Mouse (Mus musculus) heart, embryonic 11.5 days (tissue): Measurements from ENCODE around the gene Plekha6. TPM values are rescaled to one million over a fixed set of nuclear protein-coding genes. Genes with fewer than 3 reads are reported as not detected.
A peak's percentile ranks its signal among the peaks of the same experiment; 100 is the strongest.
"Not testable (repeated sequence)": the region's sequence is repeated elsewhere in the genome, so short reads cannot be mapped to it uniquely, and the experiment has no call there.

Experiments
- ATAC-seq: fragments of 200-750 bp; cut with Nextera tagmentation; replicated peaks from 2 replicates; pipeline ENCODE4 v1.8.0; 2017; ENCODE audit warnings: moderate library complexity; ENCODE audit not compliant: insufficient number of reproducible peaks, low FRiP score, low TSS enrichment
- H3K27ac ChIP-seq: fragments of 300-500 bp; sonication (generic); 2 replicates; pipeline ENCODE4 v1.5.1; 2014; ENCODE audit warnings: mild to moderate bottlenecking, low read depth, low read length
- H3K27me3 ChIP-seq: fragments of 300-500 bp; sonication (generic); 2 replicates; pipeline ENCODE4 v1.6.1; 2014; ENCODE audit warnings: mild to moderate bottlenecking, low read length, mixed read lengths; ENCODE audit not compliant: control insufficient read depth, insufficient read depth
- H3K36me3 ChIP-seq: fragments of 300-500 bp; sonication (generic); 2 replicates; pipeline ENCODE4 v1.6.1; 2014; ENCODE audit warnings: mild to moderate bottlenecking, low read length, moderate library complexity, mixed read lengths; ENCODE audit not compliant: control insufficient read depth, insufficient read depth
- H3K4me1 ChIP-seq: fragments of 300-500 bp; sonication (generic); 2 replicates; pipeline ENCODE4 v1.6.1; 2014; ENCODE audit warnings: low read length; ENCODE audit not compliant: control insufficient read depth, insufficient read depth
- H3K4me2 ChIP-seq: fragments of 300-500 bp; sonication (generic); 2 replicates; pipeline ENCODE4 v1.6.1; 2014; ENCODE audit warnings: mild to moderate bottlenecking, moderate library complexity
- H3K4me3 ChIP-seq: fragments of 300-500 bp; sonication (generic); 2 replicates; pipeline ENCODE4 v1.5.1; 2014; ENCODE audit warnings: low read depth, low read length
- H3K9ac ChIP-seq: fragments of 300-500 bp; sonication (generic); 2 replicates; pipeline ENCODE4 v1.6.1; 2014; ENCODE audit warnings: mild to moderate bottlenecking, low read depth, low read length, moderate library complexity
- H3K9me3 ChIP-seq: fragments of 300-500 bp; sonication (generic); replicated peaks from 2 replicates; pipeline ENCODE4 v1.6.1; 2016; ENCODE audit warnings: low read length; ENCODE audit not compliant: control insufficient read depth
- WGBS: fragments of 180-500 bp; shearing (Covaris S2); extraction: QIAGEN DNeasy Blood & Tissue Kit; methylation state at CpG from one replicate; pipeline ENCODE4 v1.1.7; 2014; ENCODE audit not compliant: insufficient replicate concordance; 5-methylcytosine and 5-hydroxymethylcytosine counted together
- polyA plus RNA-seq: library from polyadenylated mRNA; unstranded; fragments of >200 nt; fragmentation: Nextera tagmentation; extraction: Ambion mirVana; gene quantifications from 2 replicates; pipeline ENCODE4 v1.2.1, GENCODE M21; 2014

Gene Plekha6
- polyA plus RNA-seq, 1 experiment from 2014 or later: 13.6 TPM

- peak overlapping the region; percentile 77 for H3K4me2 ChIP-seq
- H3K36me3 ChIP-seq: no peaks in the 10 kb centered on the region
- H3K4me1 ChIP-seq: no peaks in the 10 kb centered on the region; the same call in 1 of the 2 replicates
- H3K27ac ChIP-seq: no peak overlapping the region
- 6% methylated on average over 34 of the region's 34 CpGs for WGBS
- no peak overlapping the region for H3K9ac ChIP-seq
- H3K4me3 ChIP-seq: peak overlapping the region; percentile 38
- H3K27me3 ChIP-seq: peaks cover 35% of the 10 kb centered on the region
- no peaks in the 10 kb centered on the region for H3K9me3 ChIP-seq
- no peak for ATAC-seq
Observed at GRCm38 (mm10) chr1:133328896-133329637, 165.1 kb downstream of the Plekha6 start.

- H3K27me3 ChIP-seq: peaks cover 35% of the 10 kb centered on the region
- no peak for ATAC-seq
- H3K4me1 ChIP-seq: no peaks in the 10 kb centered on the region; the same call in 1 of the 2 replicates
- peak overlapping the region; percentile 38 for H3K4me3 ChIP-seq
- peak overlapping the region; percentile 77 for H3K4me2 ChIP-seq
- no peaks in the 10 kb centered on the region for H3K9me3 ChIP-seq
- no peak overlapping the region for H3K27ac ChIP-seq
- WGBS: 30% methylated on average over 7 of the region's 7 CpGs
- H3K36me3 ChIP-seq: no peaks in the 10 kb centered on the region
- H3K9ac ChIP-seq: no peak overlapping the region
Observed at GRCm38 (mm10) chr1:133329638-133329964, 165.6 kb downstream of the Plekha6 start.

DNA sequence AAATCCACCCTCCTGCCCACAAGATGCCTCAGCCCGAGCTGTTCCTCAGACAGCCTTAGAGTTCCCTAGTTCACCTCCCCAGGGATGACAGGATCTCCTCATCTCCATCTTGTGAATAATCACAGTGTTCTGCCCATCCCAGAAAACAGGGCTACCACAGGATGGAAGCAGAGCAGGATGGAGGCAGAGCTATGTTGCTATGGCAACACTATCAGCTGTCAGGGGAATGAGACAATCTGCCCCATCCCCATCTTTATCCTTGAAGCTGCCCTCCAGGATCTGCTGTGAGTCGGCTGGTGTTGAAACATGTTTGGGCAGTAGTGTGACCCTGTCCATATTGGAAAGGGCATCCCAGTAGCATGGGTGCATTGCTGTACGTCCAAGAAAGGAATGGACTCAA is 167.1 kb downstream of the Plekha6 start:
- WGBS: 69% methylated on average over 3 of the region's 3 CpGs
- no peaks in the 10 kb centered on the region for H3K9me3 ChIP-seq
- peaks cover 35% of the 10 kb centered on the region for H3K27me3 ChIP-seq
- H3K4me3 ChIP-seq: no peak overlapping the region
- no peak overlapping the region for H3K9ac ChIP-seq
- ATAC-seq: no peak
- no peaks in the 10 kb centered on the region for H3K36me3 ChIP-seq
- no peak overlapping the region for H3K4me2 ChIP-seq
- H3K4me1 ChIP-seq: no peaks in the 10 kb centered on the region; the same call in 1 of the 2 replicates
- no peak overlapping the region for H3K27ac ChIP-seq

GRCm38 (mm10) chr1:133332656-133333430 is 168.8 kb downstream of the Plekha6 start:
- no peak for ATAC-seq
- Histone ChIP-seq H3K27me3 (peaks cover 27% of the 10 kb centered on the region), H3K27ac (no peak overlapping the region), H3K36me3 (no peaks in the 10 kb centered on the region), H3K4me2 (no peak overlapping the region), H3K9ac (no peak overlapping the region), H3K4me1 (no peaks in the 10 kb centered on the region; the same call in 1 of the 2 replicates), H3K4me3 (no peak overlapping the region), H3K9me3 (no peaks in the 10 kb centered on the region)
- 83% methylated on average over 11 of the region's 11 CpGs for WGBS

- Histone ChIP-seq H3K9ac (no peak overlapping the region), H3K4me1 (no peaks in the 10 kb centered on the region; the same call in 1 of the 2 replicates), H3K4me3 (no peak overlapping the region), H3K36me3 (no peaks in the 10 kb centered on the region), H3K27ac (no peak overlapping the region), H3K9me3 (no peaks in the 10 kb centered on the region), H3K4me2 (no peak overlapping the region), H3K27me3 (peaks cover 17% of the 10 kb centered on the region)
- ATAC-seq: no peak
- 82% methylated on average over 6 of the region's 6 CpGs for WGBS
Observed at GRCm38 (mm10) chr1:133333937-133334336, 169.9 kb downstream of the Plekha6 start.

DNA sequence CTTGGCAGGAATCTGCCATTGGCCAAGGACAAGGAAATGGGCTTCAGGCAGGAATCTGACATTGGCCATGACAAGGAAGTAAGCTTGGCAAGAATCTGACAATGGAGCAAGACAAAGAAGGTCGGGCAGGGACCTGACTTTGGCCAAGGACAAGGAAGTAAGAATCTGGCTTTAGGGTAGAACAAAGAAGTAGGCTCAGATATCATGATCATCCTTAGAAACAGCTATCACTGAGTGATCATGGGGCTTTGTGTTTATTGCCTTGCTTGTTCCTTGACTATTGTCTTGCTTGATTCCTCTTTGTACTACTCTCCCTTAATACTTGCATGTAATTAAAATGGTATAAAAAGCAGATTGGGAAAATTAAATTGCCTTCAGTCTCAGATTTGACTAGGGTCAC is 176.4 kb downstream of the Plekha6 start:
- H3K4me1 ChIP-seq, H3K4me2 ChIP-seq, H3K9me3 ChIP-seq, H3K4me3 ChIP-seq, H3K36me3 ChIP-seq, ATAC-seq, H3K27me3 ChIP-seq, H3K9ac ChIP-seq, H3K27ac ChIP-seq: not testable (repeated sequence)
- WGBS: 50% methylated on average over 1 of the region's 1 CpGs

DNA sequence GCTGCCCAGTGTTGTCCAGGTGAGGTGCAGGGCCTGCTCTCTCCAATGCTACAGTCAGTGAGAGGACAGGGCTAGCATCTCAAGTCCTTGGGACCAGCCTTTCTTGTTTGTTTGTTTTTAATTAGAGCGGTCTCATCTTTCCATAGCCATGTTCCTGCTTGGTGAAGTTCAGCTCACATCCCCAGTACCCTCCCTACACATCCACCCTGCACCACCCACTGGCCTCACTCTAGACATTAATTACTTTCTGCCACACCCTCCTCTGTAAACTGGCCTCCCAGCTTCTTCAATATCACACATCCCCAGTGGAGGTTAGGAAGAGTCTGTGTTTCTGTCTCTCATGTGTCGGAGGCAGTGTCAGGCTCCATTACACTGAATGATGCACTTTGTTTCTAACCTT is 180.3 kb downstream of the Plekha6 start:
- Histone ChIP-seq H3K4me1 (peaks cover 4% of the 10 kb centered on the region; the same call in 1 of the 2 replicates), H3K27ac (no peak overlapping the region), H3K36me3 (no peaks in the 10 kb centered on the region), H3K4me3 (no peak overlapping the region), H3K4me2 (no peak overlapping the region), H3K27me3 (no peaks in the 10 kb centered on the region), H3K9me3 (no peaks in the 10 kb centered on the region), H3K9ac (no peak overlapping the region)
- ATAC-seq: no peak
- 89% methylated on average over 2 of the region's 2 CpGs for WGBS

- Histone ChIP-seq H3K36me3 (no peaks in the 10 kb centered on the region), H3K9ac (no peak overlapping the region), H3K9me3 (no peaks in the 10 kb centered on the region), H3K4me3 (no peak overlapping the region), H3K27ac (no peak overlapping the region), H3K4me1 (peaks cover 8% of the 10 kb centered on the region; the same call in 1 of the 2 replicates), H3K4me2 (no peak overlapping the region), H3K27me3 (peaks cover 4% of the 10 kb centered on the region; the same call in 1 of the 2 replicates)
- 80% methylated on average over 9 of the region's 9 CpGs for WGBS
- no peak for ATAC-seq
Observed at GRCm38 (mm10) chr1:133346531-133346930, 182.5 kb downstream of the Plekha6 start.
